In genomic region chr11:62164357-62164756, GRCm38 (mm10) we compare ENCODE assay signal across 31 mouse cellular contexts.
A peak's percentile ranks its signal among the peaks of the same experiment; 100 is the strongest.
DNase-seq lines count a peak whose midpoint lies in the region; ATAC-seq and TF ChIP-seq lines count a peak whose summit lies in the region.
"Had no signal": no experiment of that assay in that cellular context is flagged by ENCODE, and none has a peak within 500 bp of the region (broad histone marks: within the 10 kb centered on the region; RNA-seq: fewer than 3 reads in every experiment).

No protein-coding gene starts in this region.

- H3K4me3 ChIP-seq in MEL (ENCODE audit: control insufficient read depth in 1 of 2, insufficient read depth in 1 of 2, low read depth in 2 of 2, low read length in 2 of 2) = no peak overlapping the region
- no peak overlapping the region for H3K4me3 ChIP-seq in liver, embryonic 11.5 days (ENCODE audit: low read depth, low read length)
- no peak overlapping the region for H3K4me3 ChIP-seq in liver, embryonic 16.5 days (ENCODE audit: low read depth, low read length)
- no peak overlapping the region for H3K4me3 ChIP-seq in hindbrain, embryonic 10.5 days
- H3K4me3 ChIP-seq: embryonic facial prominence, embryonic 12.5 days; heart, embryonic 10.5 days; heart, embryonic 15.5 days; hindbrain, embryonic 13.5 days; midbrain, embryonic 10.5 days; midbrain, embryonic 15.5 days; neural tube, embryonic 15.5 days had no signal

- H3K27ac ChIP-seq in MEL (ENCODE audit: control insufficient read depth, low read depth, low read length) = no peak overlapping the region
- H3K27ac ChIP-seq in liver, embryonic 11.5 days (ENCODE audit: low read depth, low read length) = peak overlapping the region; percentile 56
- H3K27ac ChIP-seq in liver, embryonic 16.5 days (ENCODE audit: low read length) = peak overlapping the region; percentile 61
- H3K27ac ChIP-seq in hindbrain, embryonic 10.5 days = no peak overlapping the region
- H3K27ac ChIP-seq: embryonic facial prominence, embryonic 12.5 days; heart, embryonic 10.5 days; heart, embryonic 15.5 days; hindbrain, embryonic 13.5 days; macrophage; midbrain, embryonic 10.5 days; midbrain, embryonic 15.5 days; neural tube, embryonic 15.5 days had no signal

- no peak overlapping the region for H3K9ac ChIP-seq in MEL (ENCODE audit: control insufficient read depth, low read depth, low read length, poor library complexity, severe bottlenecking)
- H3K9ac ChIP-seq in liver, embryonic 11.5 days (ENCODE audit: low read depth, low read length) = no peak overlapping the region
- H3K9ac ChIP-seq in liver, embryonic 16.5 days (ENCODE audit: low read depth, low read length) = no peak overlapping the region
- H3K9ac ChIP-seq: embryonic facial prominence, embryonic 12.5 days; heart, embryonic 15.5 days; hindbrain, embryonic 13.5 days; midbrain, embryonic 15.5 days; neural tube, embryonic 15.5 days had no signal

- no peak for TF ChIP-seq POLR2A in MEL (IDR thresholded peaks at IDR 0.05; ENCODE audit: control insufficient read depth in 1 of 2, insufficient read depth in 1 of 2, low read depth in 1 of 2, low read length in 2 of 2, poor library complexity in 1 of 2)

- no peaks in the 10 kb centered on the region for H3K79me2 ChIP-seq in MEL (ENCODE audit: control insufficient read depth, insufficient read depth, low read length, poor library complexity)

- no peak for TF ChIP-seq RAD21 in MEL (IDR thresholded peaks at IDR 0.05; ENCODE audit: low read depth, low read length)

- no peak for TF ChIP-seq CTCF in MEL (IDR thresholded peaks at IDR 0.05 in 2 of 3, conservative IDR thresholded peaks at IDR 0.05 in 1 of 3; ENCODE audit: control insufficient read depth in 1 of 3, insufficient read depth in 1 of 3, low read depth in 2 of 3, low read length in 3 of 3, poor library complexity in 1 of 3, severe bottlenecking in 1 of 3)

- peak; percentile 92 for ATAC-seq in liver, embryonic 11.5 days (replicated peaks; ENCODE audit: low FRiP score)
- peak; percentile 85 for ATAC-seq in liver, embryonic 16.5 days (ENCODE audit: low read depth)
- ATAC-seq: CD4-positive, CD25-positive, alpha-beta regulatory T cell, adult 4 months; forebrain, embryonic 16.5 days; intestine, embryonic 16.5 days; midbrain, embryonic 15.5 days had no signal

- DNase-seq in MEL (ENCODE audit: low read depth, low spot score) = peak; percentile 78
- DNase-seq in c-Kit-positive CD71-positive TER-119-negative erythroid progenitor cells, embryonic 14.5 days (ENCODE audit: low read depth) = peak; percentile 71
- DNase-seq in liver, embryonic 11.5 days (ENCODE audit: low spot score) = no peak
- no peak for DNase-seq in adrenal gland, adult 8-10 months
- DNase-seq in hindbrain, embryonic 10.5 days (ENCODE audit: low spot score) = no peak
- no peak for DNase-seq in left cerebral cortex, adult 9 months (ENCODE audit: low spot score in 2 of 2)
- no peak for DNase-seq in spleen, postnatal 10 days (ENCODE audit: low spot score in 2 of 2)
- DNase-seq: adrenal gland, postnatal 14 days; cerebellum, adult 8-10 months; cerebellum, postnatal 25 days; gastrocnemius, postnatal 10 days; heart, postnatal 36 days; kidney, adult 8-10 months; kidney, postnatal 10 days; layer of hippocampus, postnatal 36 days; retina, postnatal 1 day; right cerebral cortex, postnatal 14 days; thymus, adult 2 months; thymus, postnatal 4 days had no signal

- H3K4me1 ChIP-seq in MEL (ENCODE audit: control insufficient read depth in 1 of 2, insufficient read depth in 2 of 2, low read length in 2 of 2) = peaks cover 20 to 28% of the 10 kb centered on the region in 2 experiments
- H3K4me1 ChIP-seq in liver, embryonic 11.5 days (replicated peaks; ENCODE audit: control insufficient read depth, insufficient read depth, low read length) = peaks cover 18% of the 10 kb centered on the region
- H3K4me1 ChIP-seq in liver, embryonic 16.5 days (ENCODE audit: control insufficient read depth, low read depth, low read length) = peaks cover 25% of the 10 kb centered on the region
- 0 out of 2 replicates have a peak, but pooled peaks cover 6% of the 10 kb centered on the region for H3K4me1 ChIP-seq in hindbrain, embryonic 10.5 days (replicated peaks)
- H3K4me1 ChIP-seq: heart, embryonic 10.5 days; heart, embryonic 15.5 days; hindbrain, embryonic 13.5 days; neural tube, embryonic 15.5 days had no signal

- peak overlapping the region; percentile 34 for H3K4me2 ChIP-seq in liver, embryonic 11.5 days
- H3K4me2 ChIP-seq in liver, embryonic 16.5 days (ENCODE audit: low read depth, low read length) = peak overlapping the region; percentile 24; the same call in 1 of the 2 replicates
- H3K4me2 ChIP-seq: embryonic facial prominence, embryonic 12.5 days; heart, embryonic 15.5 days; hindbrain, embryonic 13.5 days; midbrain, embryonic 15.5 days; neural tube, embryonic 15.5 days had no signal

- H3K9me3 ChIP-seq in MEL (replicated peaks; ENCODE audit: insufficient read depth, low read length) = no peaks in the 10 kb centered on the region
- H3K9me3 ChIP-seq in liver, embryonic 11.5 days (ENCODE audit: control insufficient read depth, low read length) = no peaks in the 10 kb centered on the region
- H3K9me3 ChIP-seq in liver, embryonic 16.5 days (replicated peaks; ENCODE audit: control insufficient read depth, low read length) = no peaks in the 10 kb centered on the region
- no peaks in the 10 kb centered on the region for H3K9me3 ChIP-seq in hindbrain, embryonic 10.5 days
- H3K9me3 ChIP-seq: embryonic facial prominence, embryonic 12.5 days; heart, embryonic 10.5 days; heart, embryonic 15.5 days; hindbrain, embryonic 13.5 days; midbrain, embryonic 10.5 days; midbrain, embryonic 15.5 days; neural tube, embryonic 15.5 days had no signal

- 47% methylated on average over 3 of the region's 3 CpGs for WGBS in liver, embryonic 11.5 days
- WGBS in liver, embryonic 16.5 days (ENCODE audit: insufficient replicate concordance) = 22% methylated on average over 3 of the region's 3 CpGs
- WGBS in hindbrain, embryonic 10.5 days = 91% methylated on average over 3 of the region's 3 CpGs

- peaks cover 0 to 21% of the 10 kb centered on the region in 2 experiments; a peak in 2 of 4 replicates for H3K36me3 ChIP-seq in MEL (ENCODE audit: control insufficient read depth in 1 of 2, insufficient read depth in 2 of 2, low read length in 2 of 2)
- no peaks in the 10 kb centered on the region for H3K36me3 ChIP-seq in liver, embryonic 11.5 days (ENCODE audit: control insufficient read depth, insufficient read depth, low read length)
- peaks cover 4% of the 10 kb centered on the region for H3K36me3 ChIP-seq in liver, embryonic 16.5 days (ENCODE audit: control insufficient read depth, insufficient read depth)
- peaks cover 11% of the 10 kb centered on the region for H3K36me3 ChIP-seq in hindbrain, embryonic 10.5 days
- H3K36me3 ChIP-seq: embryonic facial prominence, embryonic 12.5 days; heart, embryonic 15.5 days; midbrain, embryonic 10.5 days; midbrain, embryonic 15.5 days; neural tube, embryonic 15.5 days had no signal

- TF ChIP-seq EP300 in MEL (IDR thresholded peaks at IDR 0.05; ENCODE audit: low read depth in 1 of 2, low read length in 2 of 2) = peak; percentile 91 to 93

- no peaks in the 10 kb centered on the region for H3K27me3 ChIP-seq in MEL (ENCODE audit: control insufficient read depth in 1 of 2, insufficient read depth in 2 of 2, low read length in 2 of 2)
- no peaks in the 10 kb centered on the region for H3K27me3 ChIP-seq in liver, embryonic 11.5 days (replicated peaks; ENCODE audit: control insufficient read depth, insufficient read depth, low read length)
- no peaks in the 10 kb centered on the region for H3K27me3 ChIP-seq in liver, embryonic 16.5 days (ENCODE audit: control insufficient read depth, insufficient read depth, low read depth, low read length)
- H3K27me3 ChIP-seq in hindbrain, embryonic 10.5 days (ENCODE audit: insufficient read depth, poor library complexity, severe bottlenecking) = no peaks in the 10 kb centered on the region
- H3K27me3 ChIP-seq: embryonic facial prominence, embryonic 12.5 days; heart, embryonic 15.5 days; hindbrain, embryonic 13.5 days; midbrain, embryonic 15.5 days; neural tube, embryonic 15.5 days had no signal

TF ChIP-seq in MEL, 35 proteins besides CTCF, POLR2A, EP300 and RAD21:
- TF ChIP-seq ELF1 (IDR thresholded peaks at IDR 0.05; ENCODE audit: low read depth, low read length) (0 out of 2 replicates have a peak, but pooled peaks have one; percentile 24), USF1 (IDR thresholded peaks at IDR 0.05; ENCODE audit: low read depth, low read length) (peak; percentile 58), BHLHE40 (IDR thresholded peaks at IDR 0.05; ENCODE audit: borderline replicate concordance, low read depth, low read length) (peak; percentile 93), TCF12 (IDR thresholded peaks at IDR 0.05; ENCODE audit: low read depth, low read length) (peak; percentile 97), TAL1 (IDR thresholded peaks at IDR 0.05; ENCODE audit: low read length) (peak; percentile 76), POLR2AphosphoS2 (IDR thresholded peaks at IDR 0.05; ENCODE audit: low read length) (no peak), MYC (IDR thresholded peaks at IDR 0.05; ENCODE audit: low read depth, low read length) (peak; percentile 66; the same call in 1 of the 2 replicates), MEF2A (IDR thresholded peaks at IDR 0.05; ENCODE audit: extremely low read depth, insufficient replicate concordance, low read depth, low read length, poor library complexity, severe bottlenecking) (no peak), MAX (IDR thresholded peaks at IDR 0.05; ENCODE audit: low read length) (peak; percentile 56; the same call in 1 of the 2 replicates), SIN3A (IDR thresholded peaks at IDR 0.05; ENCODE audit: low read length) (peak; percentile 58), ETS1 (IDR thresholded peaks at IDR 0.05; ENCODE audit: low read depth, low read length) (peak; percentile 87), HCFC1 (IDR thresholded peaks at IDR 0.05; ENCODE audit: low read depth, low read length) (no peak), GATA1 (IDR thresholded peaks at IDR 0.05; ENCODE audit: low read depth, low read length) (peak; percentile 96), MXI1 (IDR thresholded peaks at IDR 0.05; ENCODE audit: low read depth, low read length) (peak; percentile 72; the same call in 1 of the 2 replicates), MAFK (IDR thresholded peaks at IDR 0.05; ENCODE audit: borderline replicate concordance, low read depth, low read length) (peak; percentile 54; the same call in 1 of the 2 replicates), RCOR1 (IDR thresholded peaks at IDR 0.05; ENCODE audit: low read depth, low read length) (peak; percentile 84)

Comparison
In these comparisons a context has a peak if more than half of its experiments do, and no peak if none do; other contexts are left out.
1. DNase-seq: peak in MEL (single experiment) and c-Kit-positive CD71-positive TER-119-negative erythroid progenitor cells, embryonic 14.5 days (single experiment); none in liver, embryonic 11.5 days (single experiment), adrenal gland, adult 8-10 months (single experiment), hindbrain, embryonic 10.5 days (single experiment), left cerebral cortex, adult 9 months (0 of 2) and spleen, postnatal 10 days (0 of 2).
2. H3K27ac ChIP-seq: peak in liver, embryonic 11.5 days (single experiment) and liver, embryonic 16.5 days (single experiment); none in MEL (single experiment) and hindbrain, embryonic 10.5 days (single experiment).